Mouse (Mus musculus) forebrain, embryonic 16.5 days (tissue): ENCODE data around the gene Ptprn. TPM values are rescaled to one million over a fixed set of nuclear protein-coding genes. Genes with fewer than 3 reads are reported as not detected.
A peak's percentile ranks its signal among the peaks of the same experiment; 100 is the strongest.

Experiments used
- ATAC-seq: fragments of 200-750 bp; cut with Nextera tagmentation; 2 replicates; pipeline ENCODE4 v1.8.0; 2017; ENCODE audit warnings: mild to moderate bottlenecking, moderate library complexity
- H3K27ac ChIP-seq: fragments of 300-500 bp; sonication (generic); 2 replicates; pipeline ENCODE4 v1.5.1; 2014; ENCODE audit warnings: low read length, control low read depth
- H3K27me3 ChIP-seq: fragments of 300-500 bp; sonication (generic); replicated peaks from 2 replicates; pipeline ENCODE4 v1.6.1; 2014; ENCODE audit warnings: low read length; ENCODE audit not compliant: control insufficient read depth, insufficient read depth
- H3K36me3 ChIP-seq: fragments of 300-500 bp; sonication (generic); 2 replicates; pipeline ENCODE4 v1.6.1; 2014; ENCODE audit not compliant: control insufficient read depth, insufficient read depth
- H3K4me1 ChIP-seq: fragments of 300-500 bp; sonication (generic); replicated peaks from 2 replicates; pipeline ENCODE4 v1.6.1; 2014; ENCODE audit warnings: low read length; ENCODE audit not compliant: control insufficient read depth, insufficient read depth
- H3K4me2 ChIP-seq: fragments of 300-500 bp; sonication (generic); 2 replicates; pipeline ENCODE4 v1.6.1; 2014; ENCODE audit warnings: mild to moderate bottlenecking, low read length, control low read depth
- H3K4me3 ChIP-seq: fragments of 300-500 bp; sonication (generic); replicated peaks from 2 replicates; pipeline ENCODE4 v1.5.1; 2014; ENCODE audit warnings: mild to moderate bottlenecking, low read length, control low read depth
- H3K9ac ChIP-seq: fragments of 300-500 bp; sonication (generic); replicated peaks from 2 replicates; pipeline ENCODE4 v1.6.1; 2014; ENCODE audit warnings: low read depth, low read length, control low read depth
- H3K9me3 ChIP-seq: fragments of 300-500 bp; sonication (generic); 2 replicates; pipeline ENCODE4 v1.6.1; 2016; ENCODE audit warnings: low read length; ENCODE audit not compliant: control insufficient read depth
- WGBS: fragments of 180-500 bp; shearing (Covaris S2); extraction: QIAGEN DNeasy Blood & Tissue Kit; methylation state at CpG from one replicate; pipeline ENCODE4 v1.1.7; 2014; 5-methylcytosine and 5-hydroxymethylcytosine counted together
- polyA plus RNA-seq: library from polyadenylated mRNA; unstranded; fragments of >200 nt; fragmentation: Nextera tagmentation; extraction: Ambion mirVana; gene quantifications from 2 replicates; pipeline ENCODE4 v1.2.1, GENCODE M21; 2015

The Ptprn gene
- polyA plus RNA-seq = 6.1 and 10.7 TPM in 2 replicates

DNA sequence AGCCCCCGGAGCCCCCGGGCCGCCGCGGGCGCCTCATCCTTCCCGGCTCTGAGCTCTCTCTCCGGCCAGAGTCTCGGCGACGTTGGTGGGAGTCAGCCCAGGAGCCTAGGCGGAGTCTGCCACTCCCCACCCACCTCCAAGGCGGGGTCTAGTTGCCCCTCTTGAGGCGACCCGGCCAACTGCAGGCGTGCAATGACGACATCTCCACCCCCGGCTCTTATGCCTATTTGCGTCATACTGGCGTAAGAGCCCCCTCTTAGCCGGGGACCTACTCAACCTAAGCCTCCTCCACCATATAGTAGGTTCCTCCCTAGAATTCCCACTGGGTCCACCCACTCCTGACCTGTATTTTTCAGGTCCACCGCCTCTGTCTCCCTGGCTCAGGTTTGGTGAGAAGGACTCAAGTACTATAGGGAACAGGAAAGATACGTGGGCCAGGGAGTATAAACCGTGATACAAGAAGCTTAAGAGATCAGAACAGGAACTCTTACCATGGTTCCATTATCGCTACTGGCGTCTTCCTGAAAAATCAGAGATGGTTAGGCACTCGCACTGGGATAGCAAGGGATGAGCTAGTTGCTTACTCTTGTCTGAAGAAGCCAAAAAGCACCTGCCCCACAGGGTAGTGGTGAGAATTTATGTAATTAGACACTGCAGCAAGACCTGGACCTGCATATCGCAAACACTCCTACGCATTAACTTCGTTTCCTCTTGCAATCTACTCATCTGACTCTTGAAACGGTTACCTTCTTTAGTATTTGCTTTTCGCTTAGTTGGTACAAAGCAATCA is at the start of gene Ptprn:
Gene Ptprn, minus strand, starts transcription at position 412 of the 790 bp plus-strand sequence.
- ATAC-seq = peak; percentile 75
- H3K36me3 ChIP-seq = no peaks in the 10 kb centered on the region
- H3K4me2 ChIP-seq = peak within 1 kb of the TSS; percentile 68
- no peaks in the 10 kb centered on the region for H3K9me3 ChIP-seq
- H3K4me3 ChIP-seq = peak within 1 kb of the TSS; percentile 51
- no peak within 1 kb of the TSS for H3K27ac ChIP-seq
- peak within 1 kb of the TSS; percentile 52 for H3K9ac ChIP-seq
- peaks cover 41% of the 10 kb centered on the region for H3K27me3 ChIP-seq
- H3K4me1 ChIP-seq = peaks cover 12% of the 10 kb centered on the region
- WGBS = 14% methylated on average over 31 of the region's 32 CpGs

GRCm38 (mm10) chr1:75311694-75312093 is 47.4 kb upstream of the Ptprn start:
- H3K36me3 ChIP-seq = peaks cover 34% of the 10 kb centered on the region
- WGBS = 96% methylated on average over 6 of the region's 6 CpGs
- H3K27ac ChIP-seq = no peak overlapping the region
- peaks cover 10% of the 10 kb centered on the region for H3K4me1 ChIP-seq
- ATAC-seq = no peak
- H3K4me2 ChIP-seq = no peak overlapping the region
- H3K27me3 ChIP-seq = no peaks in the 10 kb centered on the region
- no peaks in the 10 kb centered on the region for H3K9me3 ChIP-seq
- no peak overlapping the region for H3K9ac ChIP-seq
- no peak overlapping the region for H3K4me3 ChIP-seq

DNA sequence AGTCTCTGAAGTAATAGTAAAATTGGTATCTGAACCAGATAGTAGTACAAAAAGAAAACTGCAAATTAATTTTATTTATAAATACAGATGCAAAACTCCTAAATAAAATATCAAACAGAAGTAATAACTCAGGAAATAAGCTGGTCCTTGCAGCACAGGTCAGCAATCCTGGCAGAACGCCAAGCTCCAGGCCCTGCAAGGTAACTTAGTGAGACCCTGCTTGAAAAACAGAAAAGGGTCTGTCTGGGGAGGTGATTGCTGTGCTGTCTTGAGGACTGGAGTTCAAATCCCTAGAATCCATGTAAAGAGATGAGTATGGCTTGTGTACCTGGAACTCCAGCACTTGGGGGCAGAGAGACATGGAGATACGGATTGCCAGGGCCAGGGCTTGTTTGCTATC is 40.4 kb upstream of the Ptprn start:
- Histone ChIP-seq H3K9me3 (no peaks in the 10 kb centered on the region), H3K4me1 (no peaks in the 10 kb centered on the region), H3K36me3 (peaks cover 10% of the 10 kb centered on the region), H3K4me3 (no peak overlapping the region), H3K27me3 (no peaks in the 10 kb centered on the region), H3K4me2 (no peak overlapping the region), H3K27ac (no peak overlapping the region), H3K9ac (no peak overlapping the region)
- ATAC-seq = no peak
- 71% methylated on average over 2 of the region's 2 CpGs for WGBS

- no peak for ATAC-seq
- no peaks in the 10 kb centered on the region for H3K9me3 ChIP-seq
- 81% methylated on average over 5 of the region's 5 CpGs for WGBS
Observed at GRCm38 (mm10) chr1:75294294-75294693, 30.0 kb upstream of the Ptprn start.

GRCm38 (mm10) chr1:75293331-75293701 is 29.0 kb upstream of the Ptprn start:
- Histone ChIP-seq H3K9me3 (no peaks in the 10 kb centered on the region), H3K4me3 (no peak overlapping the region), H3K27ac (no peak overlapping the region), H3K36me3 (no peaks in the 10 kb centered on the region), H3K4me2 (no peak overlapping the region), H3K4me1 (peaks cover 15% of the 10 kb centered on the region), H3K27me3 (no peaks in the 10 kb centered on the region), H3K9ac (no peak overlapping the region)
- WGBS = 93% methylated on average over 5 of the region's 5 CpGs
- no peak for ATAC-seq

More at GRCm38 (mm10) chr1:75294294-75294693, 30.0 kb upstream of the Ptprn start:
- no peak overlapping the region for H3K4me3 ChIP-seq
- no peak overlapping the region for H3K9ac ChIP-seq
- H3K4me2 ChIP-seq = no peak overlapping the region
- 0 out of 2 replicates have a peak, but pooled peaks cover 2% of the 10 kb centered on the region for H3K27me3 ChIP-seq
- H3K27ac ChIP-seq = no peak overlapping the region
- H3K4me1 ChIP-seq = peaks cover 9% of the 10 kb centered on the region
- no peaks in the 10 kb centered on the region for H3K36me3 ChIP-seq

DNA sequence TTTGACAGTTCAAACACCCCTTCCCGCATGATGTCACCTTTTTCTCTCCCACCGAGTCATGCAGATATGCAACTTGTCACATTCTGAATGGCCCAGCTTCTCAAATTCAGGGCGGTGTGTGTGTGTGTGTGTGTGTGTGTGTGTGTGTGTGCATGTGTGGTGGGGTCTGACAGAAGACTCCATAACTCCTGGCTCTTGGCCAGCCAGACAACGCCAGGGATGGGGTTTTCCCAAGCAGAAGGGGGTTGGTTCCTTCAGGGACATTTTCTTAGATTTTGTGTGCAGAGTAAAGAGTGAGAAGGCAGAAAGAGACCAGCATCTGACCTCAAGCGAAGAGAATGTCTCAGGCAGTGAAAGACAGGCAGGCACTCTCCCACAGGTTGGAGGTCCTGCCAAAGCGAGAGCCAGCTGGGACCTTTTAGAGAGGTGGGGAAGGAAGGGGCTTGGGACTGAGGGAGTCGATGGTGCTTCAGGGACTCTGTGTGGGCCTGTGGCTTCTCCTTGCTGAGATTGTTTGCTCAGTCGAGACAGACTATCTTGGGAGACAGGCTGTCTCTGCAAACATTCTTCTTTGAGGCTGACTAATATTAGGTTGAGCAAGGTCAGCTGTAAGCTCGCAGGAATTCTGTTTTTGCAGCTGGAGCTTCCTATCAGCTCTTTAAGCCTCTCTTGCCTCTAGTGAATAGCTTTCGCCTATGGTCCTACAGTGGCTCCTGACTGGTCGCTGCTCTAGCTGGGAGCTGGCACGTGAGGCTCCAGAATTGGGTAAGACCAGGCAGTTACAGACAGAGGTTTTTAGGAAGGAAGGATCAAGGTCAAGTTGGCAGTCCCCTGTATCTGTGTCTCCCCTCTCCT is 28.4 kb upstream of the Ptprn start:
- WGBS = 52% methylated on average over 12 of the region's 12 CpGs
- Histone ChIP-seq H3K27ac (no peak overlapping the region), H3K4me1 (peaks cover 17% of the 10 kb centered on the region), H3K9ac (no peak overlapping the region), H3K9me3 (no peaks in the 10 kb centered on the region), H3K4me3 (no peak overlapping the region), H3K4me2 (no peak overlapping the region), H3K36me3 (no peaks in the 10 kb centered on the region), H3K27me3 (no peaks in the 10 kb centered on the region)
- no peak for ATAC-seq

DNA sequence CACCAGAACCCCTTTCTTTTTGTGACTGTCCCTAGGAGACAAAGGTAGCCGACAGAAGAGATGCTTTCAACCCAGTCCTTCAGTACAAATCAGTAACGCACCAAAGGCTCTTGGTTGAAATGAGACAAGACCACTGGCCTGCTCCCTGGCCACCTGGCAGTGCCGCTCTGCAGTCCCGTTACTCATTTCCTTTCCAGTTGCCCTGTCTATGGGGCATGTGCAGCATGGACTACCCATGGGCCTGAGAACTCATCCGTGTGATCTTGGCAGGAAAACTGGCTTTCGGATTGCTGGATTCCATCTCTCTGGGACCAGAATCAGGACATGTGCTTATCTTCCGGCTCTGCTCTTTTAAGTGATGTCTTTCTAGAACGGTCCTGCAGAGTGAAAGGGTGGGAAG is 27.0 kb upstream of the Ptprn start:
- H3K4me3 ChIP-seq = no peak overlapping the region
- H3K4me2 ChIP-seq = no peak overlapping the region
- H3K9me3 ChIP-seq = no peaks in the 10 kb centered on the region
- peaks cover 17% of the 10 kb centered on the region for H3K4me1 ChIP-seq
- no peak for ATAC-seq
- H3K9ac ChIP-seq = no peak overlapping the region
- no peaks in the 10 kb centered on the region for H3K36me3 ChIP-seq
- H3K27ac ChIP-seq = no peak overlapping the region
- H3K27me3 ChIP-seq = no peaks in the 10 kb centered on the region
- WGBS = 83% methylated on average over 8 of the region's 8 CpGs

GRCm38 (mm10) chr1:75290582-75290981 is 26.3 kb upstream of the Ptprn start:
- H3K4me2 ChIP-seq = no peak overlapping the region
- H3K4me3 ChIP-seq = no peak overlapping the region
- H3K4me1 ChIP-seq = peaks cover 17% of the 10 kb centered on the region
- H3K36me3 ChIP-seq = no peaks in the 10 kb centered on the region
- no peaks in the 10 kb centered on the region for H3K9me3 ChIP-seq
- no peak overlapping the region for H3K9ac ChIP-seq
- ATAC-seq = peak; percentile 39; the same call in 1 of the 2 replicates
- no peak overlapping the region for H3K27ac ChIP-seq
- no peaks in the 10 kb centered on the region for H3K27me3 ChIP-seq

DNA sequence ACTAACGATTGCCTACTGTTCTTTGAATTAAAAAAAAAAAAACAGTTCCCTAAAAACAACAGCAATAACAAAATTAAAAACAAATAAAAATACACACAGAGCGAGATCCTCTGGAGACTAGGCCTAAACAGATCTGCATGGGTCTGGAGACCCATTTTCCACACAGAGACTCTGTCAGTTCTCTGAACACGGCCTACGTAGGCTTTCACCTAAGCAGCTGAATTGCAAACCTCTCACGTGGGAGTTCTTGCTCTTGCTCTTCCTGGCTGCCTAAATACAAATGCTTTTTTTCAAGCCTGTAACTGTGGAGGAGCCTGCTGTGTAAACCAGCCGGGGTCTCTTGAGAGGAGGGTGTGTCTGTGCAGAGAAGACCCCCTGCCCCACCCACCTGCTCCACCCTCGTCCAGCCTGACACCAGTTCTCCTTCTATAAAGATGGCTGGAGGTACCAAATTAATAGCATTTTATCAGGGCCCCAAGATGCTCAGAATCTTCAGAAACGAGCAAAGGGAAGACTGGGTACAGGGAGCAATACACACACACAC is 25.7 kb upstream of the Ptprn start:
- no peaks in the 10 kb centered on the region for H3K9me3 ChIP-seq
- 35% methylated on average over 8 of the region's 8 CpGs for WGBS

More for the DNA sequence above, 25.7 kb upstream of the Ptprn start:
- no peak overlapping the region for H3K4me3 ChIP-seq
- H3K27ac ChIP-seq = peak overlapping the region; percentile 70
- H3K4me2 ChIP-seq = no peak overlapping the region
- H3K36me3 ChIP-seq = no peaks in the 10 kb centered on the region
- H3K9ac ChIP-seq = peak overlapping the region; percentile 40; the same call in 1 of the 2 replicates
- ATAC-seq = no peak
- no peaks in the 10 kb centered on the region for H3K27me3 ChIP-seq
- peaks cover 17% of the 10 kb centered on the region for H3K4me1 ChIP-seq
